Mouse (Mus musculus): ENCODE measurements at regions not wholly inside any gene's neighbourhood (a gene's known extent, or its start where the extent isn't known, plus 50 kb on each side); places are given as distances from the start of the nearest gene placed in this dataset.

DNA sequence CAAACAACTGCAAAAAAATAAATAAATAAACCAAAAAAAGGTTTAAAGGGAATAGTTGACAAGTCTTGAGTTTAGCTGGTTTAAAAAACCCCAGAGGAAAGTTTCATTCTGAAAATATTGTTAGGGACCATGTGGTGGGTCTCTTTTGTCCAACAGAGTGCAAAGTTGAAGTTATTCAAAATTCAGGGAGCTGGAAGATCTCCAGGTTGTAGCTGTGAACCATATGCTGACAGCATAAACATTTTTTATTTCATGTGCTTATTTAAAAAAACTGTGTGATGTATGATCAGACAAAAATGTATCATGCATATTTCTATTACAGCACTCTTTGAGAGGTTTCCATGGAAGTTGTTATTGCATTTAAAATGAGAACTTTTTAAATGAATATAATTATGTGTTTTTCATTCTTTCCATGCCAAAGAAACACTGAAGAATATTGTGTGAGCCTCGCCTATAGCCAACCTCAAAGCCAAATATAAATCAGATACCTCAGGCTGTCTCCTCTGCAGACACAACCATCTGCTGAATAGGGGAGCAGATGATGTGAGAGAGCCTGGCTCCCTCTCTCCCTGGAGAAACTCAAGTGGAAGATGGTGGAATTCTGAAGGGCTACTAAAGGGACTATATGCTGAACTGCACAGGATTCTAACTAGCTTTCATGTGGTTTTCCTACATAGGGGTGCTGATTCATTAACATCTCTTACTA, 413.4 kb upstream of the Impad1 start:
- Histone ChIP-seq H3K9me3 (replicated peaks) (peaks cover 3% of the 10 kb centered on the region; the same call in 1 of the 2 replicates), H3K4me3 (no peak overlapping the region), H3K4me1 (no peaks in the 10 kb centered on the region), H3K27ac (replicated peaks) (no peak overlapping the region), H3K36me3 (no peaks in the 10 kb centered on the region), H3K27me3 (ENCODE audit: low read depth, poor library complexity, severe bottlenecking) (no peaks in the 10 kb centered on the region)
- 77% methylated on average over 1 of the region's 1 CpGs for whole genome bisulfite sequencing
- DNase-seq (ENCODE audit: low spot score) = no peak

DNA sequence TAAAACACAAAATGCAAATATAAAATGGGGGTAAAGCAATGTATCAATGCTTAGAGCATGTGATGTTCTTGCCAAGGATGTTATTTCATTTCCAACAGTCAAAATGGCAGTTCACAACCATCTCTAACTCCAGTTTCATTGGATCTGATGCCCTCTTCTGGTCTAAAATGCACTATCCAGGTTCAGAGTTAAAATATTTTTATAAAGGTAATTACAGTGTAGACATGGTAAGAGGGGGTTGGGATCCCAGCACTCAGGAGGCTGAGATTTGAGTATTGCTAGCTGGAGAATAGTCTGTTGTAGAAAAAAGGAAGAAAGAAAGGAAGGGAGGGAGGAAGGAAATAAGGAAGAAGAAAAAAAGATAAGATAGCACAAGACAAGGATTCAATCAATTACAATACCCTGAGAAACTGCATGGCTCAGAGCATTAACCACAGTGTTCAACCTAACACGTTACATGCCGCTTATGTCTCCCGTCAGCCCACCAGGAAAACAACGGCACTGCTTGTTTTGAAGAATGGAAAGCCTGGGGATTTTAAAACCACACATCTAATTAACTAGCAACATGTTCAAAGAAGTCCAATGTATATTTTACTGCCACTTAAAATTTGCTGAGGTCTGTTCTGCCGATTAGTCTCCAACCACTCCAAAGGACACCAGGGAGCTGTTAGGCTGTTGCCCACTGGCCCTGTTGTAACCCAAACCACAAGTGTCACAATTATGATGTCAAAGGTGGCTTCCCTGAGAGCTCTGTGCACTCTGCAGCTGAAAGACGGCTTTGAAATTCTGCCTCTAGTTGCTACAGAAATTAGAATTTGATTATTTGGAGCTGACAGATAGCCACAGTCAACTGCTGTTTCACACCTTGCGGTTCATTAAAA, 412.4 kb upstream of the Impad1 start:
- Histone ChIP-seq H3K27ac (replicated peaks) (no peak overlapping the region), H3K9me3 (replicated peaks) (no peaks in the 10 kb centered on the region), H3K4me1 (no peaks in the 10 kb centered on the region), H3K4me3 (no peak overlapping the region), H3K27me3 (ENCODE audit: low read depth, poor library complexity, severe bottlenecking) (no peaks in the 10 kb centered on the region), H3K36me3 (no peaks in the 10 kb centered on the region)
- DNase-seq (ENCODE audit: low spot score) = no peak
- WGBS = 76% methylated on average over 7 of the region's 7 CpGs

DNA sequence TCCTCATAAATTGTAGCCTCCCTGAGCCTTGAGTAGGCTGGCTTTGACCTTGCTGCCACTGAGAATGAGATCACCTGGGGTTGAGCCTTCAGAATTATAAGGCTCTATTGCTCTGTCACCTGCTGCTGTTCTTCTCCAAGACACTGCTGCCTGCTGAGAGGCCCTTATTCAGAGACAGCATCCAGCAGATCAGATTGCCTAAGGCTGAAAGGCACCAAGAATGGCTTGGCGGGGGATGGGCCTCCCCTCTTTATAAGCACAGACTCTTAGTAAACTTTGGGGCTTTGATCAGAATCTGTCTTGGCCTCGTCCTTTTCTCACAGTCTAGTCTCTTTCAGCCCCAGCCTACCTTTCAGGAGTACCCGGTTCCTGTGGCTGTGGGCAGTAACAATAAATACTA, 401.1 kb upstream of the Impad1 start:
- no peaks in the 10 kb centered on the region; the same call in 1 of the 2 replicates for H3K9me3 ChIP-seq (replicated peaks)
- H3K4me1 ChIP-seq = peaks cover 9% of the 10 kb centered on the region
- 19% methylated on average over 3 of the region's 3 CpGs for whole genome bisulfite sequencing
- no peaks in the 10 kb centered on the region for H3K27me3 ChIP-seq (ENCODE audit: low read depth, poor library complexity, severe bottlenecking)
- no peak for DNase-seq (ENCODE audit: low spot score)
- H3K4me3 ChIP-seq = no peak overlapping the region
- H3K27ac ChIP-seq (replicated peaks) = no peak overlapping the region
- H3K36me3 ChIP-seq = no peaks in the 10 kb centered on the region

GRCm38 (mm10) chr4:5181591-5181990, 388.4 kb upstream of the Impad1 start:
- WGBS = 80% methylated on average over 1 of the region's 1 CpGs
- Histone ChIP-seq H3K9me3 (replicated peaks) (0 out of 2 replicates have a peak, but pooled peaks cover 4% of the 10 kb centered on the region), H3K4me3 (no peak overlapping the region), H3K4me1 (no peaks in the 10 kb centered on the region), H3K27ac (replicated peaks) (no peak overlapping the region), H3K36me3 (no peaks in the 10 kb centered on the region), H3K27me3 (ENCODE audit: low read depth, poor library complexity, severe bottlenecking) (no peaks in the 10 kb centered on the region)
- DNase-seq (ENCODE audit: low spot score) = no peak

DNA sequence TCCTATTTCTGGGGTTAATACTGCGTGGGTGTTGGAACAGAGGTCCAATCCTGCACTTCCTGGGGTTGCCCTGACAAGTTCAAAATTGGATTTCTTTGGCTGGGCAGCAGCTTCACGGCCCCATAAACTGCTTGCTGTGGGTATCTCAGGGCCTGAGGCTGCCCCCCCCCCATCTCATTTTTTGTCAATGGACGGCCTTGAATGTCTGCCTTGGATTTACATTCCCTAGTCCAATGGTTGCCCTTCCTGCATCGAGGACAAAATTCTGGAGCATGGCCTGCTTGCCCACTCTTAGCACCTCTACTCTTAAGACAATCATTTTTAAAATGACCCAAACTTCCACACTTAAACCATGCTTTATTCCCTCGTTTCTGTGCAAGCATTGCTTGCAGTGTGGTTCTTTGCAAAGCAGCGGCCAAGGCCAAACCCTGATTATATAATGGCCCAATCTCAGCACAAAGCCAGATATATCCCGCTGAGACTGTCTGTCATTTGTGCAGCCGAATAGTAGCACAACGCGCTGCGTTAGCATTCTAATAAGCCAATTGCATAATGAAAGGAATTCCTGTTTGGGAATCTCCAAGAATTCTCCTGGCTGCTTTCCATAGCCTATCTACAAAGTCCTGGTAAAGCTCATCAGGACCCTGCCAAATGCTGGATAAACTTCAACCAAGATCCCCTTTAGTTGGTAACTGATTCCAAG, 386.0 kb upstream of the Impad1 start:
- Histone ChIP-seq H3K4me3 (no peak overlapping the region), H3K27me3 (ENCODE audit: low read depth, poor library complexity, severe bottlenecking) (no peaks in the 10 kb centered on the region), H3K9me3 (replicated peaks) (0 out of 2 replicates have a peak, but pooled peaks cover under 1% of the 10 kb centered on the region), H3K27ac (replicated peaks) (no peak overlapping the region), H3K36me3 (no peaks in the 10 kb centered on the region), H3K4me1 (no peaks in the 10 kb centered on the region)
- DNase-seq (ENCODE audit: low spot score) = no peak
- WGBS = 86% methylated on average over 11 of the region's 11 CpGs

DNA sequence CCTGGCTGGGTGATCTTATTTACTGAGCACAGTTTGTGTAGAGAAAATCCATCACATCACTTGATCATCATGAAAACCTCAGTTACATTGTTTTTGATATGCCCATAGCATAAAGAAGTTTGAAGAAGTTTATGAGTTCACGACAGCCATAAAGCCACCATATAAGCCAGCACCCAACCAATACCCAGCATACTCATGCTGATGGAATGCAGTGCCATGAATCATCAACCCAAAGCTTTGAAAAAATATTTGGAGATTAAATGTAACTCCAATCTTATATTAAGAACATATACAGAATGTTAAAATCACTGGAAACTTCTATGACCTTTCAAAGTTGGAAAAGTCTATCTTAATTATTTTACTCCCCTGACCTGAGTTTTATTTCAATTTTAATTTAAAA, 372.1 kb upstream of the Impad1 start:
- H3K27ac ChIP-seq (replicated peaks) = no peak overlapping the region
- no peaks in the 10 kb centered on the region for H3K27me3 ChIP-seq (ENCODE audit: low read depth, poor library complexity, severe bottlenecking)
- no peaks in the 10 kb centered on the region for H3K9me3 ChIP-seq (replicated peaks)
- DNase-seq (ENCODE audit: low spot score) = no peak
- H3K4me3 ChIP-seq = no peak overlapping the region
- 97% methylated on average over 1 of the region's 1 CpGs for WGBS
- H3K36me3 ChIP-seq = no peaks in the 10 kb centered on the region
- no peaks in the 10 kb centered on the region for H3K4me1 ChIP-seq

GRCm38 (mm10) chr4:5160931-5161330, 367.8 kb upstream of the Impad1 start:
- WGBS = 72% methylated on average over 1 of the region's 1 CpGs

GRCm38 (mm10) chr4:5130726-5131125, 337.6 kb upstream of the Impad1 start:
- Histone ChIP-seq H3K9me3 (replicated peaks) (no peaks in the 10 kb centered on the region), H3K27me3 (ENCODE audit: low read depth, poor library complexity, severe bottlenecking) (no peaks in the 10 kb centered on the region), H3K4me3 (no peak overlapping the region), H3K4me1 (no peaks in the 10 kb centered on the region), H3K36me3 (no peaks in the 10 kb centered on the region), H3K27ac (replicated peaks) (no peak overlapping the region)
- 82% methylated on average over 3 of the region's 3 CpGs for WGBS
- DNase-seq (ENCODE audit: low spot score) = no peak

More at GRCm38 (mm10) chr4:5160931-5161330, 367.8 kb upstream of the Impad1 start:
- no peak for DNase-seq (ENCODE audit: low spot score)
- no peaks in the 10 kb centered on the region for H3K36me3 ChIP-seq
- H3K4me3 ChIP-seq = no peak overlapping the region
- H3K9me3 ChIP-seq (replicated peaks) = no peaks in the 10 kb centered on the region; the same call in 1 of the 2 replicates
- no peaks in the 10 kb centered on the region for H3K4me1 ChIP-seq
- H3K27ac ChIP-seq (replicated peaks) = no peak overlapping the region
- H3K27me3 ChIP-seq (ENCODE audit: low read depth, poor library complexity, severe bottlenecking) = no peaks in the 10 kb centered on the region

- H3K4me1 ChIP-seq = no peaks in the 10 kb centered on the region
- no peak for DNase-seq (ENCODE audit: low spot score)
- no peaks in the 10 kb centered on the region for H3K27me3 ChIP-seq (ENCODE audit: low read depth, poor library complexity, severe bottlenecking)
- no peaks in the 10 kb centered on the region for H3K9me3 ChIP-seq (replicated peaks)
- H3K4me3 ChIP-seq = no peak overlapping the region
- H3K27ac ChIP-seq (replicated peaks) = no peak overlapping the region
- H3K36me3 ChIP-seq = no peaks in the 10 kb centered on the region
- WGBS = 93% methylated on average over 2 of the region's 2 CpGs
Observed at GRCm38 (mm10) chr4:5126059-5126458, 332.9 kb upstream of the Impad1 start.

DNA sequence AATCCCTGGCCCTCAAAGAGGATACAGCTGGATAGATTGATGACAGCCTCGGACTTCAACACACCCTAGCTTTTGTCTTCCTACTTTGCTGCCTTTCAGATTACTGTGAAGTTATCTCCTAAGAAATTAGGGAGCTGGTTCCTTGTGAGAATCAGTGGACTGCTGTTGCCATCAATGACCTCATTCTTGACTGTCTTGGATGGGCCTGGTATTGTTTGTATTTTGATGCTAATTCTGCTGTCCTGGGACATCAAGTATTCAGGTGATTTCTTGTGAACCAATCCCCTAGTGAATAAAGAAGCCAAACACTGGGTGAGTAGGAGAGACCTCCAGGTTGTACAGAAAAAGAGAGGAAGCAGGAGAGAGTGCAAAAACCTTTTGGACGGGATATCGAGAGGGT, 305.3 kb upstream of the Impad1 start:
- no peaks in the 10 kb centered on the region for H3K36me3 ChIP-seq
- H3K27ac ChIP-seq (replicated peaks) = no peak overlapping the region
- 88% methylated on average over 3 of the region's 3 CpGs for WGBS
- H3K4me3 ChIP-seq = no peak overlapping the region
- no peak for DNase-seq (ENCODE audit: low spot score)
- H3K4me1 ChIP-seq = no peaks in the 10 kb centered on the region
- H3K9me3 ChIP-seq (replicated peaks) = 0 out of 2 replicates have a peak, but pooled peaks cover 5% of the 10 kb centered on the region
- no peaks in the 10 kb centered on the region for H3K27me3 ChIP-seq (ENCODE audit: low read depth, poor library complexity, severe bottlenecking)

GRCm38 (mm10) chr4:5078723-5079122, 285.6 kb upstream of the Impad1 start:
- H3K9me3 ChIP-seq (replicated peaks) = no peaks in the 10 kb centered on the region
- 62% methylated on average over 3 of the region's 3 CpGs for WGBS
- no peak for DNase-seq (ENCODE audit: low spot score)
- no peaks in the 10 kb centered on the region for H3K36me3 ChIP-seq
- H3K27ac ChIP-seq (replicated peaks) = no peak overlapping the region
- H3K4me3 ChIP-seq = no peak overlapping the region
- no peaks in the 10 kb centered on the region for H3K27me3 ChIP-seq (ENCODE audit: low read depth, poor library complexity, severe bottlenecking)
- H3K4me1 ChIP-seq = no peaks in the 10 kb centered on the region

DNA sequence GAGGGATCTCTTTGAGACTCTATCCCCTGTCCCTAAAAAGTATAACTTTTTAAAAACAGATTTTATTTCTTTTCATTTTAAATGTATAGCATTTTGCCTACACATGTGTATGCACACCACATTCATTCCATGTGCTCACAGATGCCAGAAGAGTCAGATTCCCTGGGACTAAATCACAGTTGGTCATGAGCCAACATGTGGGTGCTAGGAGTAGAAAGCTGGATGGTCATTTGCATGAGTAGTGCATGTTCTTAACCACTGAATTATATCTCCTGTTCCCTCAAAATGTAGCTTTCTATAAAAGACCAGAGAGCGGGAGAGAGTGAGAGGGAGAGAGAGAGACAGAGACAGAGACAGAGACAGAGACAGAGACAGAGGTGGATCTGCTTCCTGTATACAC, 281.6 kb upstream of the Impad1 start:
- Histone ChIP-seq H3K4me3 (no peak overlapping the region), H3K27ac (replicated peaks) (no peak overlapping the region), H3K4me1 (no peaks in the 10 kb centered on the region), H3K27me3 (ENCODE audit: low read depth, poor library complexity, severe bottlenecking) (no peaks in the 10 kb centered on the region), H3K9me3 (replicated peaks) (no peaks in the 10 kb centered on the region), H3K36me3 (no peaks in the 10 kb centered on the region)
- 80% methylated on average over 1 of the region's 1 CpGs for whole genome bisulfite sequencing
- no peak for DNase-seq (ENCODE audit: low spot score)

Data from midbrain, embryonic 10.5 days (tissue).